In the genomic region with DNA sequence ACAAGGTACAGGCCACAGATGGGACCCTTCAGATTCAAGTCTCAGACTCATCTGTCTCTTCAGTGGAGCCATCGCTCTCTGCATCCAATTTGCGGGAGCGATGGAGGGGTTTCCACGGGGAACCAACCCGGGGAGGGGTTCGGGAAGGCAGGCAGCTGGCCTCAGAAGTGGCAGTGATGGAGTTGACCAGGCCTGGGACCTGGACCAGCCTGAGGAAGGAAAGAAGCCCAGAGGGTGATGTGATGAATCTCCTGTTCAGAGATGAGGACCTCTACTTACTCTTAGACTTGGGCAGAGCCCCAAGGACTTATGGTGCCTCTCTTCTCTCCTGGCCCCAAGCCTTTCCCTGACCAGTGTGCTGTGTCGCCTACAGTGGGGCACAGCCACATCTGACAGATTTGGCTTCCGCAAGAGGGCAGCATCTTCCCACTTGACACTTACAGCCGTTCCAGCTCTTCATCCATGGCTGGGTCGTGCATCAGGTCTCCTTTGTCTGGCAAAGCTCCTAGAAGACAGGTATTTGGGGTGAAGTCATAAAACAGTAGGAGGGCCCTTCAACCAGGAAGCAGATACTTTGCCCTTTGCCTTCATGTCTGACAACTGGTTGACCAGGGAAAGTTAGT, we compare ENCODE assay signal across 9 mouse cellular contexts. TPM values are rescaled to one million over a fixed set of nuclear protein-coding genes. Genes with fewer than 3 reads are reported as not detected.
DNase-seq lines count a peak whose midpoint lies in the region; ATAC-seq and TF ChIP-seq lines count a peak whose summit lies in the region.
"Had no signal": no experiment of that assay in that cellular context is flagged by ENCODE, and none has a peak within 500 bp of the region (broad histone marks: within the 10 kb centered on the region; RNA-seq: fewer than 3 reads in every experiment).

No protein-coding gene starts in this region.

- ATAC-seq in midbrain, embryonic 11.5 days (ENCODE audit: low FRiP score) = peak; percentile 77

- no peak overlapping the region for H3K4me3 ChIP-seq in testis, adult 2 months (ENCODE audit: control insufficient read depth, low read depth, low read length)
- no peak overlapping the region for H3K4me3 ChIP-seq in midbrain, embryonic 11.5 days (ENCODE audit: low read depth, low read length)
- H3K4me3 ChIP-seq: embryonic facial prominence, embryonic 13.5 days had no signal

- TF ChIP-seq POLR2A in testis, adult 2 months (IDR thresholded peaks at IDR 0.05; ENCODE audit: control insufficient read depth, low read depth, low read length) = no peak

- H3K27me3 ChIP-seq in testis, adult 2 months (ENCODE audit: control insufficient read depth, insufficient read depth, low read length) = no peaks in the 10 kb centered on the region
- no peaks in the 10 kb centered on the region for H3K27me3 ChIP-seq in midbrain, embryonic 11.5 days (ENCODE audit: control insufficient read depth, insufficient read depth, low read length)
- H3K27me3 ChIP-seq: embryonic facial prominence, embryonic 13.5 days had no signal

- no peak for DNase-seq in testis, postnatal 14 days (ENCODE audit: low spot score)
- peak; percentile 72 for DNase-seq in cerebellum, adult 9-10 months
- peak; percentile 62 for DNase-seq in forelimb bud, embryonic 11.5 days (ENCODE audit: low read depth, low spot score)
- DNase-seq in kidney, postnatal 36 days = peak; percentile 48 to 80
- peak; percentile 91 for DNase-seq in midbrain, embryonic 11.5 days (ENCODE audit: low spot score, missing footprints)
- DNase-seq in thymus, postnatal 4 days = peak; percentile 69

- WGBS in midbrain, embryonic 11.5 days = 45% methylated on average over 10 of the region's 10 CpGs

- no peak overlapping the region for H3K27ac ChIP-seq in testis, adult 2 months (ENCODE audit: control insufficient read depth, insufficient read depth, low read depth, low read length)
- no peak overlapping the region for H3K27ac ChIP-seq in midbrain, embryonic 11.5 days (ENCODE audit: low read depth, low read length)
- H3K27ac ChIP-seq: embryonic facial prominence, embryonic 13.5 days; macrophage had no signal

- no peak overlapping the region for H3K4me2 ChIP-seq in midbrain, embryonic 11.5 days
- H3K4me2 ChIP-seq: embryonic facial prominence, embryonic 13.5 days had no signal

- no peaks in the 10 kb centered on the region for H3K9me3 ChIP-seq in midbrain, embryonic 11.5 days (ENCODE audit: control insufficient read depth, low read length)
- H3K9me3 ChIP-seq: embryonic facial prominence, embryonic 13.5 days had no signal

- H3K36me3 ChIP-seq in testis, adult 2 months (ENCODE audit: control insufficient read depth, insufficient read depth, low read length) = peaks cover 2% of the 10 kb centered on the region
- H3K36me3 ChIP-seq in midbrain, embryonic 11.5 days (ENCODE audit: control insufficient read depth, insufficient read depth, low read length) = peaks cover 17% of the 10 kb centered on the region

- TF ChIP-seq CTCF in testis, adult 2 months (IDR thresholded peaks at IDR 0.05; ENCODE audit: control insufficient read depth, insufficient read depth, insufficient replicate concordance, low read depth, low read length) = peak; percentile 46; the same call in 1 of the 2 replicates

- no peaks in the 10 kb centered on the region for H3K4me1 ChIP-seq in testis, adult 2 months (ENCODE audit: control insufficient read depth, insufficient read depth, low read length)
- H3K4me1 ChIP-seq in midbrain, embryonic 11.5 days (ENCODE audit: control insufficient read depth, insufficient read depth, low read length) = no peaks in the 10 kb centered on the region

- H3K9ac ChIP-seq in midbrain, embryonic 11.5 days (ENCODE audit: low read length) = no peak overlapping the region
- H3K9ac ChIP-seq: embryonic facial prominence, embryonic 13.5 days had no signal

RNA-seq across cellular contexts. Expression of gene Arfgap2, which starts 14.1 kb away (rescaled TPM):
- polyA plus RNA-seq in testis, adult 2 months (2012; rRNA removed) = 29.1 and 34.6 TPM in 2 replicates
- polyA plus RNA-seq in midbrain, embryonic 11.5 days (2014; fragmentation: Nextera tagmentation; extraction: Ambion mirVana) = 85.7 and 86.6 TPM in 2 replicates

RNA-seq across cellular contexts. Expression of gene Pacsin3, which starts 23.1 kb away (rescaled TPM):
- polyA plus RNA-seq in testis, adult 2 months (2012; rRNA removed) = 3.9 and 5.7 TPM in 2 replicates
- 20.9 and 24.3 TPM in 2 replicates for polyA plus RNA-seq in midbrain, embryonic 11.5 days (2014; fragmentation: Nextera tagmentation; extraction: Ambion mirVana)

RNA-seq across cellular contexts. Expression of gene Ddb2, which starts 42.1 kb away (rescaled TPM):
- polyA plus RNA-seq in testis, adult 2 months (2012; rRNA removed) = 13.2 and 13.7 TPM in 2 replicates
- 7.9 and 8.2 TPM in 2 replicates for polyA plus RNA-seq in midbrain, embryonic 11.5 days (2014; fragmentation: Nextera tagmentation; extraction: Ambion mirVana)
